Mouse (Mus musculus) stomach, postnatal 0 days (tissue): ENCODE measurements around the gene Plxna3. TPM values are rescaled to one million over a fixed set of nuclear protein-coding genes. Genes with fewer than 3 reads are reported as not detected.
A peak's percentile ranks its signal among the peaks of the same experiment; 100 is the strongest.

Source experiments
- ATAC-seq: fragments of 200-750 bp; cut with Nextera tagmentation; 2 replicates; pipeline ENCODE4 v1.8.0; 2017; ENCODE audit not compliant: low FRiP score, low TSS enrichment
- DNase-seq: peaks from one replicate; pipeline ENCODE4 v3.0.0-alpha.2; 2016; ENCODE audit warnings: low spot score
- H3K27ac ChIP-seq: fragments of 300-500 bp; sonication (generic); replicated peaks from 2 replicates; pipeline ENCODE4 v1.5.1; 2014; ENCODE audit warnings: mild to moderate bottlenecking, control low read depth
- H3K27me3 ChIP-seq: fragments of 300-500 bp; sonication (generic); 2 replicates; pipeline ENCODE4 v1.6.1; 2014; ENCODE audit warnings: low read length; ENCODE audit not compliant: control insufficient read depth, insufficient read depth
- H3K36me3 ChIP-seq: fragments of 300-500 bp; sonication (generic); 2 replicates; pipeline ENCODE4 v1.6.1; 2014; ENCODE audit warnings: low read length, mixed read lengths; ENCODE audit not compliant: control insufficient read depth, insufficient read depth
- H3K4me1 ChIP-seq: fragments of 300-500 bp; sonication (generic); replicated peaks from 2 replicates; pipeline ENCODE4 v1.6.1; 2014; ENCODE audit warnings: antibody characterized with exemption; ENCODE audit not compliant: control insufficient read depth, insufficient read depth
- H3K4me2 ChIP-seq: fragments of 300-500 bp; sonication (generic); replicated peaks from 2 replicates; pipeline ENCODE4 v1.6.1; 2014; ENCODE audit warnings: low read depth, mild to moderate bottlenecking, control low read depth, moderate library complexity
- H3K4me3 ChIP-seq: fragments of 300-500 bp; sonication (generic); 2 replicates; pipeline ENCODE4 v1.5.1; 2014; ENCODE audit warnings: low read depth, low read length, control low read depth
- H3K9ac ChIP-seq: fragments of 300-500 bp; sonication (generic); 2 replicates; pipeline ENCODE4 v1.6.1; 2014; ENCODE audit warnings: mild to moderate bottlenecking, low read length, control low read depth, mixed read lengths
- H3K9me3 ChIP-seq: fragments of 300-500 bp; sonication (generic); 2 replicates; pipeline ENCODE4 v1.6.1; 2016; ENCODE audit warnings: low read length; ENCODE audit not compliant: control insufficient read depth
- CTCF ChIP-seq: IDR thresholded peaks from 2 replicates; pipeline ENCODE4 v1.5.1; 2016; ENCODE audit warnings: antibody characterized with exemption, low read depth, mild to moderate bottlenecking, moderate library complexity
- EP300 ChIP-seq: optimal IDR thresholded peaks from 2 replicates; pipeline ENCODE3; 2016; ENCODE audit warnings: antibody characterized with exemption
- WGBS: fragments of 180-500 bp; shearing (Covaris S2); extraction: QIAGEN DNeasy Blood & Tissue Kit; methylation state at CpG from one replicate; pipeline ENCODE4 v1.1.7; 2014; 5-methylcytosine and 5-hydroxymethylcytosine counted together
- microRNA-seq: library from miRNA; unstranded; fragments of <30 nt; microRNA quantifications from one replicate; pipeline ENCODE4, GENCODE M21; 2016
- polyA plus RNA-seq: library from polyadenylated mRNA; unstranded; fragments of >200 nt; fragmentation: Nextera tagmentation; extraction: Ambion mirVana; gene quantifications from 2 replicates; pipeline ENCODE4 v1.2.1, GENCODE M21; 2015

The Plxna3 gene
- polyA plus RNA-seq, 1 experiment from 2014 or later, result 2.9 TPM

GRCm38 (mm10) chrX:74392535-74393443, 63.9 kb downstream of the Plxna3 start, which contains the start of the genes Fam3a and Ikbkg:
Gene Fam3a, minus strand, starts transcription at chrX:74393272.
Gene Ikbkg, plus strand, starts transcription at chrX:74393290.
- 19% methylated on average over 30 of the region's 30 CpGs for WGBS
- H3K27ac ChIP-seq, result peak within 1 kb of the TSS; percentile 92
- peak within 1 kb of the TSS; percentile 60 for H3K4me2 ChIP-seq
- H3K36me3 ChIP-seq, result no peaks in the 10 kb centered on the region
- peak; percentile 100 for ATAC-seq
- H3K4me3 ChIP-seq, result peak within 1 kb of the TSS; percentile 50
- no peaks in the 10 kb centered on the region for H3K27me3 ChIP-seq
- DNase-seq, result peak; percentile 90
- H3K9me3 ChIP-seq, result no peaks in the 10 kb centered on the region
- H3K4me1 ChIP-seq, result no peaks in the 10 kb centered on the region
- H3K9ac ChIP-seq, result peak within 1 kb of the TSS; percentile 77
- TF ChIP-seq CTCF, result peak; percentile 76
- no peak for TF ChIP-seq EP300

Small RNAs within 50 kb of the gene (microRNA-seq; reads per million reads assigned to microRNA genes)
- gene Mir7092, result not detected

Other genes with a start within 250 kb of the Plxna3 start
- not detected in 2 replicates for gene Opn1mw, start 201.6 kb upstream of the Plxna3 start, polyA plus RNA-seq
- gene Mecp2, start 193.7 kb upstream of the Plxna3 start, polyA plus RNA-seq, result 6.8 and 6.9 TPM in 2 replicates
- gene Tex28, start 161.2 kb upstream of the Plxna3 start, polyA plus RNA-seq, result not detected in 2 replicates
- gene Tktl1, start 151.8 kb upstream of the Plxna3 start, polyA plus RNA-seq, result 0.08 and 0.13 TPM in 2 replicates
- gene Flna, start 79.2 kb upstream of the Plxna3 start, polyA plus RNA-seq, result 256 and 289 TPM in 2 replicates
- gene Emd, start 74.4 kb upstream of the Plxna3 start, polyA plus RNA-seq, result 20.9 TPM in 2 replicates
- gene Rpl10, start 58.3 kb upstream of the Plxna3 start, polyA plus RNA-seq, result 762 and 787 TPM in 2 replicates
- 59.5 and 71.1 TPM in 2 replicates for gene Taz, start 47.2 kb upstream of the Plxna3 start, polyA plus RNA-seq
- gene Dnase1l1, start 46.7 kb upstream of the Plxna3 start, polyA plus RNA-seq, result 15.6 and 15.8 TPM in 2 replicates
- 106 and 107 TPM in 2 replicates for gene Atp6ap1, start 32.0 kb upstream of the Plxna3 start, polyA plus RNA-seq
- 75.8 and 79.3 TPM in 2 replicates for gene Gdi1, start 24.1 kb upstream of the Plxna3 start, polyA plus RNA-seq
- 37.6 and 37.8 TPM in 2 replicates for gene Fam50a, start 16.0 kb upstream of the Plxna3 start, polyA plus RNA-seq
- 88.1 and 90.9 TPM in 2 replicates for gene Lage3, start 24.6 kb downstream of the Plxna3 start, polyA plus RNA-seq
- 55.6 and 63.5 TPM in 2 replicates for gene Ubl4a, start 44.2 kb downstream of the Plxna3 start, polyA plus RNA-seq
- 20.0 and 20.6 TPM in 2 replicates for gene Slc10a3, start 44.3 kb downstream of the Plxna3 start, polyA plus RNA-seq
- gene Fam3a, start 64.2 kb downstream of the Plxna3 start, polyA plus RNA-seq, result 25.0 and 26.0 TPM in 2 replicates
- 15.8 and 16.7 TPM in 2 replicates for gene Ikbkg, start 64.2 kb downstream of the Plxna3 start, polyA plus RNA-seq
- 83.7 and 90.3 TPM in 2 replicates for gene G6pdx, start 100.1 kb downstream of the Plxna3 start, polyA plus RNA-seq
- 0.25 TPM in 1 of 2 replicates, not detected in the other for gene Gm6880, start 152.3 kb downstream of the Plxna3 start, polyA plus RNA-seq
- not detected in 2 replicates for gene Olfr1326-ps1, start 245.8 kb downstream of the Plxna3 start, polyA plus RNA-seq